Mouse (Mus musculus) megakaryocyte, embryonic 14.5 days (primary cell): Measurements from ENCODE around the gene Odaph.

ENCODE experiments used
- FLI1 ChIP-seq: IDR thresholded peaks from 2 replicates; pipeline ENCODE4 v1.6.1; 2012; ENCODE audit warnings: low read length, inconsistent platforms, mixed read lengths
- GATA1 ChIP-seq: IDR thresholded peaks from 3 replicates; pipeline ENCODE4 v1.6.1; 2012; ENCODE audit warnings: mixed read lengths, low read length, inconsistent platforms, borderline replicate concordance

DNA sequence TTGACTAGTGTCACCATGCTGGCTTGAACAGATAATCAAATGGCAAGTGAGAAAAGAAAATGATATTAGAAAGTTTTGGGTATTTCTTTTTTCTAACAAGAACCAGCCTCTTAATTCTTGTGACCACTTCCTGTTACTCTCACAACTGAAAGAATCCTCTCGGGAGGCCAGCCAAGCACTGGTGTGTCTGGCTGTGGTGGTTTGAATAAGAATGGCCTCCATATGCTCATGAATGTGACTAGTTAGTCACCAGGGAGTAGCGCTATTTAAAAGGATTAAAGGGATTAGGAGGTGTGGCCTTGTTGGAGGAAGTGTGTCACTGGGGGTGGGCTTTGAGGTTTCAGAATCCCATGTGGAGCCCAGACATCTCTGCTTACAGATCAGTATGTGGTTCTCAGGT is 1.6 kb upstream of the Odaph start:
- no peak for TF ChIP-seq GATA1
- no peak for TF ChIP-seq FLI1
